Mouse (Mus musculus) midbrain, embryonic 16.5 days (tissue): Measurements from ENCODE around the gene Dysf. TPM values are rescaled to one million over a fixed set of nuclear protein-coding genes. Genes with fewer than 3 reads are reported as not detected.

Experiments
- ATAC-seq: fragments of 200-750 bp; cut with Nextera tagmentation; 2 replicates; pipeline ENCODE4 v1.8.0; 2017; ENCODE audit warnings: moderate TSS enrichment
- H3K27ac ChIP-seq: fragments of 300-500 bp; sonication (generic); 2 replicates; pipeline ENCODE4 v1.5.1; 2014; ENCODE audit warnings: mild to moderate bottlenecking, low read length, mixed read lengths
- H3K27me3 ChIP-seq: fragments of 300-500 bp; sonication (generic); 2 replicates; pipeline ENCODE4 v1.6.1; 2014; ENCODE audit warnings: low read depth, low read length, mixed read lengths; ENCODE audit not compliant: control insufficient read depth, insufficient read depth
- H3K36me3 ChIP-seq: fragments of 300-500 bp; sonication (generic); 2 replicates; pipeline ENCODE4 v1.6.1; 2014; ENCODE audit warnings: mild to moderate bottlenecking, low read length, moderate library complexity, mixed read lengths; ENCODE audit not compliant: control insufficient read depth, insufficient read depth
- H3K4me1 ChIP-seq: fragments of 300-500 bp; sonication (generic); 2 replicates; pipeline ENCODE4 v1.6.1; 2014; ENCODE audit warnings: mild to moderate bottlenecking, low read length, mixed read lengths; ENCODE audit not compliant: control insufficient read depth, insufficient read depth
- H3K4me2 ChIP-seq: fragments of 300-500 bp; sonication (generic); 2 replicates; pipeline ENCODE4 v1.6.1; 2014; ENCODE audit warnings: mild to moderate bottlenecking, low read length, mixed read lengths
- H3K4me3 ChIP-seq: fragments of 300-500 bp; sonication (generic); 2 replicates; pipeline ENCODE4 v1.5.1; 2014; ENCODE audit warnings: low read depth, mild to moderate bottlenecking, low read length, moderate library complexity, mixed read lengths
- H3K9ac ChIP-seq: fragments of 300-500 bp; sonication (generic); 2 replicates; pipeline ENCODE4 v1.6.1; 2014; ENCODE audit warnings: low read depth, low read length, mixed read lengths
- H3K9me3 ChIP-seq: fragments of 300-500 bp; sonication (generic); replicated peaks from 2 replicates; pipeline ENCODE4 v1.6.1; 2014; ENCODE audit warnings: mild to moderate bottlenecking, low read length, mixed read lengths; ENCODE audit not compliant: control insufficient read depth, poor library complexity, severe bottlenecking
- WGBS: fragments of 180-500 bp; shearing (Covaris S2); extraction: QIAGEN DNeasy Blood & Tissue Kit; methylation state at CpG from one replicate; pipeline ENCODE4 v1.1.7; 2014; 5-methylcytosine and 5-hydroxymethylcytosine counted together
- polyA plus RNA-seq: library from polyadenylated mRNA; unstranded; fragments of >200 nt; fragmentation: Nextera tagmentation; extraction: Ambion mirVana; gene quantifications from 2 replicates; pipeline ENCODE4 v1.2.1, GENCODE M21; 2015

Dysf gene
- polyA plus RNA-seq, 1 experiment from 2014 or later: 2.3 TPM

DNA sequence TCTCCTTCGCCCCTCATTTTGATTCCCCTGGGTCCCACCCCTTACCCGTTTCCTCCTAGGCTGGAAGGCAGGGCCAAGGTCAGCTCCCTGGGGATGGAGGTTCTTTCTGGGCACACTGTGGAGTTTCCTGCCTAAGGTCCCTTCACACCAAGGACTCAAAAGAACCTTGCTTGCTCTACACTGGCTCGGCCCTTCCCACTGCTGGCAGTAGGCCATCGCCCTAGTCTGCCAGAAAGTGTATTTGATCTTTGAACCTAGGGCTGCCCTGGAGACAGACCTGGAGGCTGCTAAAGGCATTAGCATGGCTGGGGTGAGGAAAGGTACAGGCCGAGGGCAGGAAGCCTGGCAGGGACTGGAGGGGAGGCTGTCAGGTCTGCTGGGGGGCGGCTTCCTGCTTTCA lies 225.4 kb downstream of the Dysf start:
- Histone ChIP-seq H3K27ac (no peak overlapping the region), H3K4me1 (no peaks in the 10 kb centered on the region), H3K4me2 (no peak overlapping the region), H3K36me3 (no peaks in the 10 kb centered on the region), H3K4me3 (no peak overlapping the region), H3K9me3 (no peaks in the 10 kb centered on the region), H3K27me3 (no peaks in the 10 kb centered on the region), H3K9ac (no peak overlapping the region)
- 69% methylated on average over 6 of the region's 6 CpGs for WGBS
- no peak for ATAC-seq

DNA sequence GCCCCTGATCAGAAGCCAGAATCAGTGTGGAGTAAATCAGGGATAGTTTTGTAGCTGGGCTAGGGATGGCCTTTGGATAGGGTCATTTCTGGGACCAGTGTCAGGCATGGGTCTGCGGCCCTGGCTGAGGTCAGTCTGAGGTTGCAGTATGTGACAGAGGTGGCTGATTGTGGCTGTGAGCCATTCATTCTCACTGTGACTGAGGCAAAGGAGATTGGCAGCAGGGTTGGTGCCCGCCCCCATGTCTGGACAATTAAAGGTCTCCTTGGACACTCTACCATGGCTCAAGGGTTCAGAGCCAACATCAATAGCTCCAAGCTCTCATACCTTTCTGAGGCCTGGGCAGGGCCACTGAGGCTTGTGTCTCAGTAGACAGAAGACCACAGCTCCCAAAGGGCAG lies 227.0 kb downstream of the Dysf start:
- Histone ChIP-seq H3K4me1 (no peaks in the 10 kb centered on the region), H3K4me2 (no peak overlapping the region), H3K9ac (no peak overlapping the region), H3K27ac (no peak overlapping the region), H3K27me3 (no peaks in the 10 kb centered on the region), H3K9me3 (0 out of 2 replicates have a peak, but pooled peaks cover 4% of the 10 kb centered on the region), H3K4me3 (no peak overlapping the region), H3K36me3 (no peaks in the 10 kb centered on the region)
- 100% methylated on average over 2 of the region's 2 CpGs for WGBS
- ATAC-seq: no peak

- no peak overlapping the region for H3K4me3 ChIP-seq
- no peak overlapping the region for H3K4me2 ChIP-seq
- H3K9ac ChIP-seq: no peak overlapping the region
- 0 out of 2 replicates have a peak, but pooled peaks cover 7% of the 10 kb centered on the region for H3K9me3 ChIP-seq
- no peak overlapping the region for H3K27ac ChIP-seq
- H3K36me3 ChIP-seq: no peaks in the 10 kb centered on the region
- H3K4me1 ChIP-seq: no peaks in the 10 kb centered on the region
- ATAC-seq: no peak
- whole genome bisulfite sequencing: 94% methylated on average over 3 of the region's 3 CpGs
- no peaks in the 10 kb centered on the region for H3K27me3 ChIP-seq
These were observed 235.0 kb downstream of the Dysf start for GRCm38 (mm10) chr6:84243385-84243784.

DNA sequence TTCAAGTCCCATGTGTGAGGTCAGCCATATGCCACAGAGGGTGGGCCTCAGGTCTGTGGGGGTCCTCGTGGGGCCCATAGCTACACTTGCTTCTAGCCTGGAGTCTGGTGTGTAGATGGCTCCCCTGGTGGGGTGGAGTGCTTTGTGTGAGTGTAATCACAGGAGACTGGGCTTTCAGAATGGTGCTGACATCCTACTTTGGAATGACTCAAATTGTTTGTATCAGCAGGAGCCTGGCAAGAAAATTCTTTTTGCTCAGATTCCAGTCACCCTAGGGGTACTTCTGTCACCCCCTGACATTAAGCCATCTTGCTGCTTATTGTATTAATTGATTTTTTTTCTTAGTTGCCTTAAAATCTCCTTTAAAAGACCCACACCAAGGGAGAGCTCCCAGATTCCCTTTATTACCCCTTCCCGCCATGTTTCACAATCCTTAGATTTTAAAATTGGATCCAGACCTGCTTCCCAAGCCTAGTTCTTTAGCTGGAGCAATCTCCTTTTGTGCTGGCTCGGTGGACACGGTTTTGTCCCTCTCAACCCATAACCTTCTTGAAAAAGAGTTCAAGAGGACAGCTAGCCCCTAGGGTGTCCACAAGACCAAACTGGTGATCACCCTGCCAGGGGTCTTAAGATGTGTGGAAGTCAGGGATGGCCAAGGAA lies 237.8 kb downstream of the Dysf start:
- Histone ChIP-seq H3K27ac (no peak overlapping the region), H3K4me3 (no peak overlapping the region), H3K36me3 (no peaks in the 10 kb centered on the region), H3K4me1 (no peaks in the 10 kb centered on the region), H3K9ac (no peak overlapping the region), H3K27me3 (no peaks in the 10 kb centered on the region), H3K9me3 (no peaks in the 10 kb centered on the region), H3K4me2 (no peak overlapping the region)
- WGBS: 59% methylated on average over 4 of the region's 4 CpGs
- ATAC-seq: no peak

DNA sequence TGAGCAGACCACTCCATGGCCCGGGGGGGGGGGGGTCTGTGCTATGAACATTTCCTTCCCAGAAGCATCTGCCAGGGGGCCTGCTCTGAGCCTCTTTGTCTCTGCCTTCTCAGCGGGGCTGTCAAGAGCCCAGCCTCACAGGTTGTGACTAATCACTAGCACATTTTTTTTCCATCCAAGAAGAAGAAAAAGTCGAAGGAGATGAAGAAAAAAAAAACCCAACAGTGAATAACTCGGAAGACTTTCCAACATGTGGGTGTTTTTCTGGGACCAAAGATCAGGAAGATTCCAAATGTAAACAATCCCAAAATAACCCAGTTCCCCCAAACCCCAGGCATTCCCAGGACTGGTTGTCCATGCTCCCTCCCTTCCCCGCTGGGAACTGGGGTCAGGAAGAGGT lies 238.6 kb downstream of the Dysf start:
- no peak for ATAC-seq

More for the DNA sequence above, 238.6 kb downstream of the Dysf start:
- Histone ChIP-seq H3K9ac (no peak overlapping the region), H3K36me3 (no peaks in the 10 kb centered on the region), H3K9me3 (no peaks in the 10 kb centered on the region), H3K27ac (no peak overlapping the region), H3K4me2 (no peak overlapping the region), H3K27me3 (no peaks in the 10 kb centered on the region), H3K4me3 (no peak overlapping the region), H3K4me1 (no peaks in the 10 kb centered on the region)
- WGBS: 66% methylated on average over 5 of the region's 5 CpGs

Other genes starting within 250 kb of the Dysf start
- gene Ankrd53, start 245.9 kb upstream of the Dysf start, polyA plus RNA-seq: 0.25 and 0.29 TPM in 2 replicates
- gene Tex261, start 232.8 kb upstream of the Dysf start, polyA plus RNA-seq: 62.8 and 69.3 TPM in 2 replicates
- gene Nagk, start 213.6 kb upstream of the Dysf start, polyA plus RNA-seq: 112 and 122 TPM in 2 replicates
- 29.7 and 30.6 TPM in 2 replicates for gene Paip2b, start 176.8 kb upstream of the Dysf start, polyA plus RNA-seq
- 68.2 and 78.7 TPM in 2 replicates for gene Zfp638, start 141.5 kb upstream of the Dysf start, polyA plus RNA-seq